Mouse (Mus musculus) C2C12 (cell line): Measurements from ENCODE around the gene Ptrh2. TPM values are rescaled to one million over a fixed set of nuclear protein-coding genes. Genes with fewer than 3 reads are reported as not detected.
A peak's percentile ranks its signal among the peaks of the same experiment; 100 is the strongest.

Experiments
- H3K27me3 ChIP-seq: one replicate; pipeline ENCODE4 v1.6.1; 2011; ENCODE audit not compliant: control insufficient read depth, insufficient read depth, insufficient read length
- H3K36me3 ChIP-seq: one replicate; pipeline ENCODE4 v1.6.1; 2011; ENCODE audit not compliant: control insufficient read depth, insufficient read depth
- H3K4me3 ChIP-seq: one replicate; pipeline ENCODE4 v1.5.1; 2011; ENCODE audit warnings: mild to moderate bottlenecking, control low read depth; ENCODE audit not compliant: poor library complexity, insufficient read depth, severe bottlenecking
- H3K79me2 ChIP-seq: one replicate; pipeline ENCODE4 v1.6.1; 2011; ENCODE audit not compliant: control insufficient read depth, insufficient read depth
- H3K79me3 ChIP-seq: one replicate; pipeline ENCODE4 v1.6.1; 2011; ENCODE audit warnings: low read depth, control low read depth
- H3ac ChIP-seq: one replicate; pipeline ENCODE3; 2011; ENCODE audit warnings: low read depth; ENCODE audit not compliant: control insufficient read depth, insufficient read length
- CEBPB ChIP-seq: IDR thresholded peaks from one replicate; pipeline ENCODE4 v1.6.1; 2011; ENCODE audit warnings: low read depth, mild to moderate bottlenecking, control low read depth, moderate library complexity
- CTCF ChIP-seq: IDR thresholded peaks from one replicate; pipeline ENCODE4 v1.5.1; 2011; ENCODE audit not compliant: control insufficient read depth, insufficient read depth, insufficient read length
- FOSL1 ChIP-seq: IDR thresholded peaks from one replicate; pipeline ENCODE4 v1.8.0; 2011; ENCODE audit warnings: mild to moderate bottlenecking, low read length; ENCODE audit not compliant: poor library complexity, insufficient read depth, severe bottlenecking
- MAX ChIP-seq: IDR thresholded peaks from one replicate; pipeline ENCODE4 v1.6.1; 2011; ENCODE audit warnings: mild to moderate bottlenecking, control low read depth
- MYOD1 ChIP-seq: IDR thresholded peaks from one replicate; pipeline ENCODE4 v1.6.1; 2011; ENCODE audit warnings: low read depth; ENCODE audit not compliant: control insufficient read depth, insufficient read length
- MYOG ChIP-seq: IDR thresholded peaks from one replicate; pipeline ENCODE4 v1.6.1; 2011; ENCODE audit not compliant: control insufficient read depth, insufficient read length; ENCODE audit errors: extremely low read depth
- USF1 ChIP-seq: IDR thresholded peaks from one replicate; pipeline ENCODE4 v1.6.1; 2011; ENCODE audit warnings: low read depth, mild to moderate bottlenecking, control low read depth, moderate library complexity
- polyA plus RNA-seq: library from polyadenylated mRNA; unstranded; fragments of >200 nt; fragmentation: generic; extraction: Trizol; gene quantifications from one replicate; pipeline ENCODE4 v1.2.1, GENCODE M21; 2012; ENCODE audit warnings: missing spikeins

Gene Ptrh2
- polyA plus RNA-seq, 1 experiment = 23.0 TPM

- TF ChIP-seq MYOD1 = no peak
- no peak for TF ChIP-seq CEBPB
- no peak for TF ChIP-seq CTCF
- TF ChIP-seq FOSL1 = no peak
- no peak for TF ChIP-seq MAX
- no peak for TF ChIP-seq USF1
- no peak for TF ChIP-seq MYOG
- Histone ChIP-seq H3K79me3 (peaks cover 49% of the 10 kb centered on the region), H3ac (no peak overlapping the region), H3K36me3 (peaks cover 13% of the 10 kb centered on the region), H3K79me2 (peaks cover 94% of the 10 kb centered on the region), H3K27me3 (no peaks in the 10 kb centered on the region), H3K4me3 (no peak overlapping the region)
Observed at GRCm38 (mm10) chr11:86675520-86675919, 8.3 kb upstream of the Ptrh2 start.

- no peaks in the 10 kb centered on the region for H3K27me3 ChIP-seq
- no peak overlapping the region for H3ac ChIP-seq
- H3K79me3 ChIP-seq = peaks cover 64% of the 10 kb centered on the region
- H3K4me3 ChIP-seq = no peak overlapping the region
- no peak for TF ChIP-seq MYOG
- no peak for TF ChIP-seq CEBPB
- no peak for TF ChIP-seq FOSL1
- no peak for TF ChIP-seq MYOD1
- no peak for TF ChIP-seq CTCF
- TF ChIP-seq MAX = no peak
- TF ChIP-seq USF1 = no peak
- peaks cover 94% of the 10 kb centered on the region for H3K79me2 ChIP-seq
- H3K36me3 ChIP-seq = peaks cover 13% of the 10 kb centered on the region
Observed at GRCm38 (mm10) chr11:86678957-86679356, 4.8 kb upstream of the Ptrh2 start.

GRCm38 (mm10) chr11:86680729-86681128 is 3.1 kb upstream of the Ptrh2 start:
- TF ChIP-seq FOSL1 (no peak), CTCF (no peak), CEBPB (no peak), MYOG (no peak), USF1 (no peak), MAX (no peak), MYOD1 (no peak)

GRCm38 (mm10) chr11:86681423-86681822 is 2.4 kb upstream of the Ptrh2 start:
- Histone ChIP-seq H3K27me3 (no peaks in the 10 kb centered on the region), H3K79me2 (peaks cover 94% of the 10 kb centered on the region), H3K36me3 (peaks cover 17% of the 10 kb centered on the region), H3ac (no peak overlapping the region), H3K79me3 (peaks cover 79% of the 10 kb centered on the region), H3K4me3 (no peak overlapping the region)
- TF ChIP-seq CEBPB = no peak
- TF ChIP-seq CTCF = no peak
- TF ChIP-seq USF1 = no peak
- no peak for TF ChIP-seq FOSL1
- TF ChIP-seq MYOG = no peak
- TF ChIP-seq MYOD1 = no peak
- no peak for TF ChIP-seq MAX

More at GRCm38 (mm10) chr11:86680729-86681128, 3.1 kb upstream of the Ptrh2 start:
- peaks cover 76% of the 10 kb centered on the region for H3K79me3 ChIP-seq
- peaks cover 10% of the 10 kb centered on the region for H3K36me3 ChIP-seq
- no peak overlapping the region for H3K4me3 ChIP-seq
- H3K27me3 ChIP-seq = no peaks in the 10 kb centered on the region
- peaks cover 94% of the 10 kb centered on the region for H3K79me2 ChIP-seq
- no peak overlapping the region for H3ac ChIP-seq

- Histone ChIP-seq H3K4me3 (peak overlapping the region; percentile 90), H3K36me3 (peaks cover 26% of the 10 kb centered on the region), H3K27me3 (no peaks in the 10 kb centered on the region), H3K79me2 (peaks cover 94% of the 10 kb centered on the region), H3K79me3 (peaks cover 83% of the 10 kb centered on the region), H3ac (peak overlapping the region; percentile 92)
- TF ChIP-seq MYOG (no peak), FOSL1 (no peak), MYOD1 (no peak), CTCF (no peak), USF1 (no peak), MAX (no peak), CEBPB (no peak)
Observed at GRCm38 (mm10) chr11:86682861-86683260, 924 bp upstream of the Ptrh2 start.

- Histone ChIP-seq H3K4me3 (peak overlapping the region; percentile 90), H3K36me3 (peaks cover 40% of the 10 kb centered on the region), H3K27me3 (no peaks in the 10 kb centered on the region), H3ac (peak overlapping the region; percentile 81), H3K79me2 (peaks cover 100% of the 10 kb centered on the region), H3K79me3 (peaks cover 86% of the 10 kb centered on the region)
- TF ChIP-seq CEBPB = no peak
- TF ChIP-seq MAX = no peak
- no peak for TF ChIP-seq USF1
- TF ChIP-seq MYOG = no peak
- TF ChIP-seq CTCF = no peak
- TF ChIP-seq FOSL1 = no peak
- no peak for TF ChIP-seq MYOD1
Observed at GRCm38 (mm10) chr11:86684126-86685012, 584 bp downstream of the Ptrh2 start.
